Mouse (Mus musculus) CH12.LX (cell line): ENCODE results near the gene Anks1b.

Experiments used
- CTCF ChIP-seq, 2 experiments: IDR thresholded peaks in 1 of 2; conservative IDR thresholded peaks in 1 of 2; 2 replicates each; pipeline ENCODE4 v1.5.1; 2011 to 2012; ENCODE audit warnings: low read depth in 2 of 2, low read length in 2 of 2, improper control_type of control experiment in 1 of 2, inconsistent platforms in 1 of 2, mild to moderate bottlenecking in 1 of 2, moderate library complexity in 1 of 2
- EP300 ChIP-seq: IDR thresholded peaks from 2 replicates; pipeline ENCODE4 v1.6.1; 2011; ENCODE audit warnings: low read length, improper control_type of control experiment
- HCFC1 ChIP-seq: IDR thresholded peaks from 2 replicates; pipeline ENCODE4 v1.6.1; 2012; ENCODE audit warnings: low read depth, mild to moderate bottlenecking, inconsistent platforms, low read length, improper control_type of control experiment
- JUND ChIP-seq: conservative IDR thresholded peaks from 2 replicates; pipeline ENCODE4 v1.6.1; 2011; ENCODE audit warnings: low read depth, low read length, improper control_type of control experiment
- MYC ChIP-seq: IDR thresholded peaks from 2 replicates; pipeline ENCODE4 v1.6.1; 2011; ENCODE audit warnings: low read depth, mild to moderate bottlenecking, improper control_type of control experiment, low read length
- NRF1 ChIP-seq: IDR thresholded peaks from 2 replicates; pipeline ENCODE4 v1.6.1; 2014; ENCODE audit warnings: low read depth, mild to moderate bottlenecking, inconsistent platforms, low read length, improper control_type of control experiment, moderate library complexity
- PAX5 ChIP-seq: IDR thresholded peaks from 2 replicates; pipeline ENCODE4 v1.6.1; 2012; ENCODE audit warnings: low read length, inconsistent platforms, mixed read lengths
- POLR2A ChIP-seq: IDR thresholded peaks from 2 replicates; pipeline ENCODE4 v1.6.1; 2011; ENCODE audit warnings: low read depth, mild to moderate bottlenecking, improper control_type of control experiment, low read length
- POLR2AphosphoS2 ChIP-seq: IDR thresholded peaks from 2 replicates; pipeline ENCODE4 v1.6.1; 2011; ENCODE audit warnings: low read depth, low read length, improper control_type of control experiment
- RCOR1 ChIP-seq: conservative IDR thresholded peaks from 2 replicates; pipeline ENCODE4 v1.6.1; 2012; ENCODE audit warnings: low read depth, mild to moderate bottlenecking, inconsistent platforms, low read length, improper control_type of control experiment
- SIN3A ChIP-seq: IDR thresholded peaks from 2 replicates; pipeline ENCODE4 v1.6.1; 2012; ENCODE audit warnings: low read length, improper control_type of control experiment, inconsistent platforms
- SMC3 ChIP-seq: IDR thresholded peaks from 2 replicates; pipeline ENCODE4 v1.6.1; 2011; ENCODE audit warnings: low read depth, low read length, improper control_type of control experiment
- USF1 ChIP-seq: IDR thresholded peaks from 2 replicates; pipeline ENCODE4 v1.6.1; 2014; ENCODE audit warnings: low read depth, mild to moderate bottlenecking, inconsistent platforms, low read length, improper control_type of control experiment
- USF2 ChIP-seq: conservative IDR thresholded peaks from 2 replicates; pipeline ENCODE4 v1.6.1; 2011; ENCODE audit warnings: low read depth, low read length, improper control_type of control experiment

DNA sequence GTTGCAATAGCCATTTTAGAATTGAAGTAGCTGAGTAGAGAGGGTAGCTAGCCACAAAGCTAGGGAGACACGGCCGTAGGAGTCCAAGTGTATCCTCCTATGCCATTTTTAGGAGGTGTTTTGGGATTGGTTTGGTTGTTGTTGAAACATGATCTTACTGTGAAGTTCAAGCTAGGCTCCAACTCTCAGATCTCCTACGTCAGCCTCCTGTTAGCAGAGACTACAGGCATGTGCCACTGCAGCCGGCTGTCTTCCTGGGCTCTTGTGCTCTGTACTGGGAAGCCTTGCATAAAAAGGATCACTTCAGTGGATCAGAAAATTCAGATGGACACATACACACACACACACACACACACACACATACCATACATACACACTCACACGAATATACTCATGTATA, 1059.8 kb downstream of the Anks1b start:
- TF ChIP-seq SMC3 (no peak), HCFC1 (no peak), EP300 (no peak), NRF1 (no peak), SIN3A (no peak), CTCF (conservative IDR thresholded peaks at IDR 0.05 in 1 of 2, IDR thresholded peaks at IDR 0.05 in 1 of 2; ENCODE audit: low read depth in 2 of 2, low read length in 2 of 2) (no peak), POLR2A (no peak), MYC (no peak), PAX5 (no peak), POLR2AphosphoS2 (no peak), RCOR1 (no peak), USF2 (no peak), JUND (no peak), USF1 (no peak)
